Mouse (Mus musculus) forebrain, embryonic 12.5 days (tissue): Measurements from ENCODE around the gene Crybb1. TPM values are rescaled to one million over a fixed set of nuclear protein-coding genes. Genes with fewer than 3 reads are reported as not detected.
A peak's percentile ranks its signal among the peaks of the same experiment; 100 is the strongest.

Experiments used
- ATAC-seq: fragments of 200-750 bp; cut with Nextera tagmentation; 2 replicates; pipeline ENCODE4 v1.8.0; 2017; ENCODE audit warnings: moderate TSS enrichment; ENCODE audit not compliant: low FRiP score
- H3K27ac ChIP-seq: fragments of 300-500 bp; sonication (generic); 2 replicates; pipeline ENCODE4 v1.5.1; 2016; ENCODE audit warnings: mild to moderate bottlenecking
- H3K27me3 ChIP-seq: fragments of 300-500 bp; sonication (generic); 2 replicates; pipeline ENCODE4 v1.6.1; 2016; ENCODE audit warnings: mild to moderate bottlenecking
- H3K36me3 ChIP-seq: fragments of 300-500 bp; sonication (generic); replicated peaks from 2 replicates; pipeline ENCODE4 v1.6.1; 2016; ENCODE audit warnings: mild to moderate bottlenecking
- H3K4me1 ChIP-seq: fragments of 300-500 bp; sonication (generic); 2 replicates; pipeline ENCODE4 v1.6.1; 2016
- H3K4me2 ChIP-seq: fragments of 300-500 bp; sonication (generic); 2 replicates; pipeline ENCODE4 v1.6.1; 2016; ENCODE audit warnings: mild to moderate bottlenecking, moderate library complexity
- H3K4me3 ChIP-seq: fragments of 300-500 bp; sonication (generic); replicated peaks from 2 replicates; pipeline ENCODE4 v1.5.1; 2016; ENCODE audit warnings: mild to moderate bottlenecking
- H3K9ac ChIP-seq: fragments of 300-500 bp; sonication (generic); 2 replicates; pipeline ENCODE4 v1.6.1; 2016; ENCODE audit warnings: mild to moderate bottlenecking
- H3K9me3 ChIP-seq: fragments of 300-500 bp; sonication (generic); 2 replicates; pipeline ENCODE4 v1.6.1; 2016
- WGBS: fragments of 180-500 bp; shearing (Covaris S2); methylation state at CpG from one replicate; pipeline ENCODE4 v1.1.7; 2016; 5-methylcytosine and 5-hydroxymethylcytosine counted together
- polyA plus RNA-seq: library from polyadenylated mRNA; unstranded; fragments of >200 nt; fragmentation: Nextera tagmentation; extraction: Ambion mirVana; gene quantifications from 2 replicates; pipeline ENCODE4 v1.2.1, GENCODE M21; 2016

The Crybb1 gene
- polyA plus RNA-seq, 1 experiment from 2014 or later = 1.3 TPM

DNA sequence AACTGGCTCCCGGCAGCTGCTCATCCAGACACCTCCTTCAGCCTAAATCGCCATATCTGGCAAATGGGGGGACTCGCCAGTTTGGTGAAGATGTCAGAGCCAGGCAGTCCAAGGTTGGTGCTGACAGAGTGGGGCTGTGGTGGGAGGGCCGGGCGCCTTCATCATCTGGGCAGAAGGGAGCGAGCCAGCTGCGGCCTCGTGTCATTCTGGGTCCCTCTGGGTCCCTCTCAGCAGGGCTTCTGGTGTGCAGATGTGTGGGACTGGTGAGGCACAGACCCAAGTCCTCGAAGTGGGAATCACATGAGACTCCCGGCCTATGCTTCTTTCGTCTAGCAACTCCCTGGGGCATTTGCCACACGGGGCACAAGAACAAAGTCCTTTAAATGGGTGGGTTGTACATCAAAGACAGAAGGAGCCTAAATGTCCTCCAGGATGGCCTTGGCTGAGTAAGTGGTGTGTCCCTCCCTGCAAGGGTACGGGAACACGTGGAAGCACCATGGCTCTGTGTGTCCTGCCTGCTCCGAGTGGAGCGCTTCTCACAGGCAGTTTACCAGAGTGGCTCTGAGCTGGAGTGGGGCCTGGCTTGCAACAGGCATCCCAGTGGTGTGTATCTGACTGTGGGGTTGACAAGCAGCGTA is 36.8 kb downstream of the Crybb1 start:
- no peak for ATAC-seq
- no peak overlapping the region for H3K27ac ChIP-seq
- H3K4me1 ChIP-seq = peaks cover 17% of the 10 kb centered on the region
- H3K4me2 ChIP-seq = no peak overlapping the region
- no peaks in the 10 kb centered on the region for H3K9me3 ChIP-seq
- no peak overlapping the region for H3K9ac ChIP-seq
- H3K27me3 ChIP-seq = no peaks in the 10 kb centered on the region
- H3K4me3 ChIP-seq = no peak overlapping the region
- no peaks in the 10 kb centered on the region for H3K36me3 ChIP-seq
- WGBS = 88% methylated on average over 17 of the region's 17 CpGs

DNA sequence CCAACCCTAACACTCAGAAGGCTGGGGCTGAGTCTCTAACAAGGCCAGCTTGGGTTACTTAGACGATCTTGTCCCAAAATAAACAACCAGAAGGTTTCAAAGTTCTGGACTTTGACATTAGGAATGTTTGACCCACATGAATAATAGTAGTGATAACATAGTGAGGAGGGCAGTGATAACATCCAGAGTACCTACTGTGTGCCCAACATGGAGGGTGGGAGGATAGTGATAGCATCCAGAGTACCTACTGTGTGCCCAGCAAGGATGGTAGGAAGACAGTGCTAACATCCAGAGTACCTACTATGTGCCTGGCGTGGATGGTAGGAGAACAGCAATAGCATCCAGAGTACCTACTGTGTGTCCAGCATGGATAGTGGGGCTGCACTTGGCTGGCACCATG is 38.2 kb downstream of the Crybb1 start:
- H3K9ac ChIP-seq = no peak overlapping the region
- H3K9me3 ChIP-seq = no peaks in the 10 kb centered on the region
- ATAC-seq = no peak
- H3K4me3 ChIP-seq = no peak overlapping the region
- peaks cover 17% of the 10 kb centered on the region for H3K4me1 ChIP-seq
- H3K36me3 ChIP-seq = no peaks in the 10 kb centered on the region
- 84% methylated on average over 2 of the region's 2 CpGs for WGBS
- H3K27ac ChIP-seq = no peak overlapping the region
- H3K27me3 ChIP-seq = no peaks in the 10 kb centered on the region
- H3K4me2 ChIP-seq = no peak overlapping the region

DNA sequence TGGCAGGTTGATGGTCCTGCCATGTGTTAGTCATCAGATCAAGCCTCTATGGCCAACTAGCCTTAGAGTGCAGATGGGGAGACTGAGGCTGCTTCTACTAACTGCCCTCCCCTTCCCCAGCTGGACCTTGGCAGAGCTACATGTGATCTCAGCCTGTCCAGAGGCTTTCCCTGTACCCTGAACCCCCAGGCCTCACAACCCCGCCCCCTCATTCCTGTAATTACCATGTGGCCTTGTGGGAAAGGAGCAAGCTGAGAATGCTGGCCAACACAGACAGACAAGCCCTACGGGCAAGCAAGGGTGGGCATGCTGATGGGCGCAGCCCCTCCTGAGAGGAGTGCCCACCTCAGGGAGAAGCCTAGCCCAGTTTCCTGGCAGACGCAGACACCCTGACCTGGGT is 39.1 kb downstream of the Crybb1 start:
- Histone ChIP-seq H3K36me3 (no peaks in the 10 kb centered on the region), H3K27ac (no peak overlapping the region), H3K9me3 (no peaks in the 10 kb centered on the region), H3K27me3 (no peaks in the 10 kb centered on the region), H3K4me3 (no peak overlapping the region), H3K9ac (no peak overlapping the region), H3K4me1 (peaks cover 17% of the 10 kb centered on the region), H3K4me2 (no peak overlapping the region)
- WGBS = 71% methylated on average over 4 of the region's 4 CpGs
- no peak for ATAC-seq

DNA sequence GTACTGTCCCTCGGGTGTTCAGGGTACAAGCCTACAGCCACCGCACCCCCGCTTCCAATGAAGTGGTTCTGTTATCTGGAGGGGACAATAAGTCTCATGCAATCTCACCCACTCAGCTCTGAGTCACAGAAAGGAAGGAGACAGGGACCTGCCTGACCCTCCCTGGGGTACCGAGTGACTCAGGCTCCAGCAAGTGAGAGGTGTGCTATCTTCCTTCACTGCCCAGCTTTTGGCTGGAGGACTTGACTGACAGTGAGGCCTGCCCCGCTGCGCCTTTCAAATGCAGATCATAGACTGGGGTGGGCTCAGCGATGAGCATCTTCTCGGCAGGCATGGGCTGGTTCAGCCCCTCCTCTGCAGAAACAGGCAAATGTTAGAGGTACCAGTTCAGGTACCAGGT is 39.5 kb downstream of the Crybb1 start:
- H3K9me3 ChIP-seq = no peaks in the 10 kb centered on the region
- no peaks in the 10 kb centered on the region for H3K27me3 ChIP-seq
- H3K27ac ChIP-seq = no peak overlapping the region
- H3K4me3 ChIP-seq = no peak overlapping the region
- 38% methylated on average over 8 of the region's 8 CpGs for WGBS
- H3K9ac ChIP-seq = no peak overlapping the region
- H3K36me3 ChIP-seq = no peaks in the 10 kb centered on the region
- H3K4me1 ChIP-seq = peaks cover 17% of the 10 kb centered on the region
- H3K4me2 ChIP-seq = no peak overlapping the region
- no peak for ATAC-seq

DNA sequence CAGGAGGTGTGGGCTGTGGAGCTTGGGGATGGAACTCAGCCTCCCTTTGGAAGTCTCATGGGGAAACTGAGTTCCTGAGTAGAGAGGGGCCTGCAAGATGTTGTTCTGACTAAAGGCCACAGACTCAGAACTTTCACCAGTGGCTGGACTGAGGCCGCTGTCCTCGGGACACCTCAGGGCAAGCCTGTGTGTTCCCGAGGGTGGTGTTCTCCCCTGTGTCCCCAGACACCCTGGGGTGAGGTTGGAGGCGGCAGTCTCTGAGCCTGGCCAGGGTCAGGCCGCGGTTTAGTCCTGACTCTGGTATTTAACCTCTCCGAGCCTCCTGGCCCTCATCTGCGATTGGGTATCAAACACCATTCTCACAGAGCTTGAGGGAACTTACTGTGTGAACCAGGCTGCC is 39.9 kb downstream of the Crybb1 start:
- WGBS = 56% methylated on average over 8 of the region's 8 CpGs
- Histone ChIP-seq H3K9ac (no peak overlapping the region), H3K9me3 (no peaks in the 10 kb centered on the region), H3K36me3 (no peaks in the 10 kb centered on the region), H3K4me1 (peaks cover 17% of the 10 kb centered on the region), H3K4me3 (no peak overlapping the region), H3K27ac (no peak overlapping the region), H3K27me3 (no peaks in the 10 kb centered on the region), H3K4me2 (no peak overlapping the region)
- no peak for ATAC-seq

DNA sequence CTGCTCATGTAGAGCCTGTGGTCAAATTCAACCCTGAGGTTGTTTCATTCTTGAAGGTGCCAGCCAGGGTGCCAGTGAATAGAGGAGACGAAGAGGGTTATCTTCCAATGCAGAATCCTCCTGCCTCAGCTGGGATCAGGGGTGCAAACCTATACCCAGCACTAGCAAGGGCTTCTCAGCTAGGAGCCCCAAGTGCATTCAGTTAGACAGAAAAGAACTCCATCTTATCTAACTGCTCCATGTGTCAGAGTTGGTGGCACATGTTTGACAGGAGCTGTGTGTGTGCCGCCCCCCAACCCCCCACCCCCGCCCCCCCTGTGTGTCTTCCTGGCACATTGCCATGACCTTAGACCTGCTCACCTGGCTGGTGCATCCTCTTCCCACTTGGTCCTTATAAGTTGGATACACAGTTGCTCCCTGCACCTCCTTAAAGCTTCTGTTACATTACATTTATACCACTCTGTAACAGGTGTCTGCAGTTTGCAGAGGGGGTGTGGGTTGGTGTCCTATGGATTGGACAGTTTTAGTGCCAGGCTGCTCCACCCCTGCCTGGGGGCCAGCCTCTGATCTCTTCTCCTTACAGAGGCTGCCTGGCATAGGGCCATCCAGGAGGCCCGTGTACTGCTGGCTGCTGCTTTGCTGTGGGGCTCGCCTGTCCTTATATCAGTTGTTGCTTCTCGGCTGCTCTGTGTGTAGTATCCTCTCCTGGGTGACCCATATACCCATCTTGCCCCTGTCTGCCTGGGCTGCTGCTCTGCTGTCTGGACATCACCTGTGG is 41.0 kb downstream of the Crybb1 start:
- Histone ChIP-seq H3K9ac (no peak overlapping the region), H3K4me1 (peaks cover 17% of the 10 kb centered on the region), H3K4me3 (no peak overlapping the region), H3K4me2 (no peak overlapping the region), H3K27me3 (no peaks in the 10 kb centered on the region), H3K9me3 (no peaks in the 10 kb centered on the region), H3K36me3 (no peaks in the 10 kb centered on the region), H3K27ac (0 out of 2 replicates have a peak overlapping the region, but pooled peaks have one; percentile 19)
- ATAC-seq = no peak
- 91% methylated on average over 6 of the region's 6 CpGs for WGBS

DNA sequence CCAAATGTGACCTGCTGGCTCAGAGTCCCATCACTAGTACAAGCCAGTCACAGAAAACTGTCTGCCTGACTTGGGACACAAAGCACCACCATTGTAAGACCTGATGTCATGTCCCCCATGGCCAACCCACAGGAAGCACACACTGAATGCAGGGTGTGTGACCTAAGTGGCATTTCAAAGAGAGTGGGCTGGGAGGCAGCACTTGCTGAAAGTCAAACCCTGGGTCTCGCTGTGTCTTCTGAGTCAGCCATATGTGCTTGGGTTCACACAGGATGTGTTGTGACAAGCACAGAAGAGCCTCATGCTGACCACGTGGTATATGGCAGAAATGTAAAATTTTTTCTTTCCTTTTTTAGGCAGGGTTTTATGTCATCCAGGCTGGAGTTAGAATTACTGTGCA is 41.6 kb downstream of the Crybb1 start:
- no peak for ATAC-seq
- WGBS = 93% methylated on average over 2 of the region's 2 CpGs
- Histone ChIP-seq H3K4me1 (peaks cover 17% of the 10 kb centered on the region), H3K4me2 (no peak overlapping the region), H3K9ac (no peak overlapping the region), H3K9me3 (no peaks in the 10 kb centered on the region), H3K27ac (0 out of 2 replicates have a peak overlapping the region, but pooled peaks have one; percentile 19), H3K36me3 (no peaks in the 10 kb centered on the region), H3K4me3 (no peak overlapping the region), H3K27me3 (no peaks in the 10 kb centered on the region)

DNA sequence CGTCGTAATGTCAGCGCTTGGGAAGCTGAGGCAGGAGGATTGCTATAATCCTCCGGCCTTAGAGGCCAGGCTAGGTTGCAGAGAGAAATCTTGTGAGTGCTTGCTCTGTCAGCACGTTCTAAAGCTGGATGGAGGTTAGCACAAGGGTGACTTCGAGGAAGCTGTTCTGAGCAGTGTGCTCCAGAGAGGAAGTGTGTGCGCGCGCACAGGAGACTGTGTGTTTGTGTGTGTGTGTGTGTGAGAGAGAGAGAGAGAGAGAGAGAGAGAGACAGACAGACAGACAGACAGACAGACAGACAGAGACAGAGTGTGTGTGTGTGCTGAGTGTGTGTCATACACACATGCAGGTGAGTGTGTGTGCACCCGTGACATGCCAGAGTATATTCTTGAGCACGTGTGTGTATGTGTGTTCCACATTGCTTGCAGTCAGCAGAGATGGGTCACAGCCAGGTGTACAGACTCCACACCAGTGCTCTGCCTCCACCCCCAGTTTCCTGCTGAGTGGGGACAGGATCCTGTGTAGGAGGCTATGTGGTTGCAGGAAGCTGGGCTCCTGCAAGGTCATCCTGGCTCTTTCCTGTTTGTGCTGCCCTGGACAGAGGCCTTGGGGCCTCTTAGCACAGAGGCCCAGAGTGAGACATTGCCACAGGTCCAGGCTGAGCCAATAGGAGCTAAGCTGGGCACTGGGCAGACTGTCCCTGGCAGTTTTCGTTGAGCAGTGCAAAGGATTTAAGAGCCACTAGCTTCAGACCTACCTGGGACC is 42.8 kb downstream of the Crybb1 start:
- 92% methylated on average over 12 of the region's 12 CpGs for WGBS
- H3K27me3 ChIP-seq = no peaks in the 10 kb centered on the region
- no peak overlapping the region for H3K9ac ChIP-seq
- no peak overlapping the region for H3K4me2 ChIP-seq
- H3K9me3 ChIP-seq = no peaks in the 10 kb centered on the region
- no peak for ATAC-seq
- peaks cover 17% of the 10 kb centered on the region for H3K4me1 ChIP-seq
- no peak overlapping the region for H3K27ac ChIP-seq
- H3K4me3 ChIP-seq = no peak overlapping the region
- H3K36me3 ChIP-seq = no peaks in the 10 kb centered on the region

DNA sequence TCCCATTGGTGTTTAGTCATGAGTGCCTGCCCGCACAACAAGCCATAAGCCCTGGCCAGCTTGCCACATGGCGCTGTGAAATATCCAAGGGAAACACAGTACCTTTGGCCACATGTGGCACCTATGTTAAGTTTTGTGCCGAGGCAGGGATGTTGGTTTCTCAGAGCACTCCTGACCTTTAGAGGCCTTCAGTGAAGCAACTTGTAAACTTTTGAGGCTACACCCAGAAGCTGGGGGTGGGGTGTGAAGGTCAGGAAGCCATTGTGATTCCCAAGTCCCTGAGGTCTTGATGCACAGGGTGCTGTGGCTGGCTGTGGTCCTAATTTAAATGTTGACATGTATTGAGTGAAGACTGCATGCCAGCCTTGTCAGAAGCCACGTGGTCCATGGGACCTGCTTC is 43.8 kb downstream of the Crybb1 start:
- no peak overlapping the region for H3K9ac ChIP-seq
- no peaks in the 10 kb centered on the region for H3K36me3 ChIP-seq
- ATAC-seq = no peak
- H3K9me3 ChIP-seq = no peaks in the 10 kb centered on the region
- WGBS = 87% methylated on average over 4 of the region's 4 CpGs
- H3K4me2 ChIP-seq = no peak overlapping the region
- no peak overlapping the region for H3K4me3 ChIP-seq
- H3K4me1 ChIP-seq = peaks cover 13% of the 10 kb centered on the region
- H3K27me3 ChIP-seq = no peaks in the 10 kb centered on the region
- 0 out of 2 replicates have a peak overlapping the region, but pooled peaks have one; percentile 8 for H3K27ac ChIP-seq

DNA sequence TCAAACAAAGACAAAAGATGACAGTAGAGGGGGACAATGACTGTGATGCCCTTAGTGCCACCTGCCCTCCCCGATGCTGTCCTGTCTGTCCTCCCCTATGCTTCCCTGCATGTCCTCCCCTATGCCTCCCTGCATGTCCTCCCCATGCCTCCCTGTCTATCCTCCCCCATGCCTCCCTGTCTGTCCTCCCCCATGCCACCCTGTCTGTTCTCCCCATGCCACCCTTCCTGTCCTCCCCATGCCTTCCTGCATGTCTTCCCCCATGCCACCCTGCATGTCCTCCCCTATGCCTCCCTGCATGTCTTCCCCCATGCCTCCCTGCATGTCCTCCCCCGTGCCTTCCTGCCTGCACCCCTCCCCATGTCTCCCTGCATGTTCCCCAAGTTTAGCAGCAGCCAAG is 44.5 kb downstream of the Crybb1 start:
- H3K4me2 ChIP-seq = no peak overlapping the region
- ATAC-seq = no peak
- H3K9ac ChIP-seq = no peak overlapping the region
- no peaks in the 10 kb centered on the region for H3K9me3 ChIP-seq
- H3K27ac ChIP-seq = no peak overlapping the region
- H3K27me3 ChIP-seq = no peaks in the 10 kb centered on the region
- H3K4me3 ChIP-seq = no peak overlapping the region
- WGBS = 89% methylated on average over 2 of the region's 2 CpGs
- peaks cover 6% of the 10 kb centered on the region for H3K4me1 ChIP-seq
- H3K36me3 ChIP-seq = no peaks in the 10 kb centered on the region

DNA sequence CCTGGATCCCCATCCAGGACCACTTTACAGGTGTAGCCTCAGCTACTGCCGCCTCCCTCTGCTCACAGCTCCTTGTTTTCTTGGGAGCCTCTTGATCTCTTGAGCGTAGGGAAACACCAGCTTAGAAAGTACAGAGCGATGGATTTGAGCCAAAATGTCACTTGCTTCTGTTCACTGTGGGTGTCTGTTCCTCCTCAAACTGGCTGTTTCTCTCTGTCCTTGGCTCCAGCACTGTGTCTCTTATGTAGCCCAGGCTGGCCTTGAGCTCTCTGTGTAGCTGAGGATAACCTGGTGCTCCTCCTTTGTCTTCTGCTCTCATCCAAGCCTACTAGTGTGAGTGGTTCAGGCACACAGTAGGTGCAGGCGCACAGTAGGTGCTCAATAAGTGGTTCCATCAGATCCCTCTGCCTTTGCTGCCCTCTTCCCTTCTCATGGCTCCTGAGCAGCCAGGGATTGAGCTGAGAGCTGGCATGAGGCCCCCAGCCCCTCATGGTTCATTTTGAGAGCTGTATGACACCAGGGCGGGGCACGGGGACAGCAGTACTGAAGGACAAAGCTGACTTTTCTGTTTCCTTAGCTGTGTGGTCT is 45.2 kb downstream of the Crybb1 start:
- H3K4me3 ChIP-seq = no peak overlapping the region
- no peaks in the 10 kb centered on the region for H3K36me3 ChIP-seq
- no peak overlapping the region for H3K9ac ChIP-seq
- H3K27me3 ChIP-seq = no peaks in the 10 kb centered on the region
- no peak overlapping the region for H3K27ac ChIP-seq
- ATAC-seq = no peak
- no peaks in the 10 kb centered on the region; the same call in 1 of the 2 replicates for H3K4me1 ChIP-seq
- no peak overlapping the region for H3K4me2 ChIP-seq
- 94% methylated on average over 6 of the region's 6 CpGs for WGBS
- no peaks in the 10 kb centered on the region for H3K9me3 ChIP-seq

DNA sequence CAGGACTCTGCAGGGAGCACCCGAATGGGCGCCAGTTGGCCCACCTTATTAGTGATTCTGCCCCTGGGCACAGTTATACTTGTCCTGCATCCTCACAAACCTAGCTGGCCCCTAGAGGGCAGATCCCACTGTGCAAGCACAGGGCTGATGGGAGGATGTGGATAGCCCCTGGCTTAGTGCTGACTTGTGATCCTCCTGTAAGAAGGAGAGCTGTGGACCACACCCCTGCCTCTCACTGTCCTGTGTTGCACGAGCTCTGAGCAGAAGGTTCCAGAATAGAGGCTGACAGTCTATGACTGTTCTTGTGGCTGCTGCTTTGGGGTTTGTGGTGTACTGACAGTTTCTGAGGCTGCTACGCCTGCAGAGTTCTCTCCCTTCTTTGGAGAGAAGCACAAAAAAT is 46.1 kb downstream of the Crybb1 start:
- no peaks in the 10 kb centered on the region for H3K9me3 ChIP-seq

More for the DNA sequence above, 46.1 kb downstream of the Crybb1 start:
- H3K27ac ChIP-seq = no peak overlapping the region
- H3K4me2 ChIP-seq = no peak overlapping the region
- 85% methylated on average over 4 of the region's 4 CpGs for WGBS
- H3K4me1 ChIP-seq = no peaks in the 10 kb centered on the region; the same call in 1 of the 2 replicates
- H3K27me3 ChIP-seq = no peaks in the 10 kb centered on the region
- H3K36me3 ChIP-seq = no peaks in the 10 kb centered on the region
- no peak for ATAC-seq
- H3K9ac ChIP-seq = no peak overlapping the region
- H3K4me3 ChIP-seq = no peak overlapping the region
